Mouse (Mus musculus) brain, embryonic 14.5 days (tissue): ENCODE measurements at regions not wholly inside any gene's neighbourhood (a gene's known extent, or its start where the extent isn't known, plus 50 kb on each side); places are given as distances from the start of the nearest gene placed in this dataset.

Experiments
- CTCF ChIP-seq: fragments of 200-500 bp; IDR thresholded peaks from 2 replicates; pipeline ENCODE4 v1.5.1; 2012; ENCODE audit warnings: inconsistent platforms, mild to moderate bottlenecking, moderate library complexity, borderline replicate concordance; ENCODE audit not compliant: insufficient read depth, insufficient read length; ENCODE audit errors: extremely low read depth
- POLR2A ChIP-seq: fragments of 200-500 bp; IDR thresholded peaks from 2 replicates; pipeline ENCODE4 v1.6.1; 2012; ENCODE audit warnings: mild to moderate bottlenecking, inconsistent platforms, borderline replicate concordance; ENCODE audit not compliant: poor library complexity, insufficient read depth, insufficient read length, severe bottlenecking; ENCODE audit errors: extremely low read depth

- TF ChIP-seq POLR2A, result no peak
- no peak for TF ChIP-seq CTCF
Observed at GRCm38 (mm10) chr17:61303611-61304010, 1577.5 kb downstream of the Efna5 start.
